Mouse (Mus musculus) testis, adult 2 months (tissue): ENCODE results near the gene Neurl1a.

ENCODE experiments used
- CTCF ChIP-seq: fragments of 200-500 bp; IDR thresholded peaks from 2 replicates; pipeline ENCODE4 v1.5.1; 2012; ENCODE audit warnings: low read depth, mild to moderate bottlenecking, inconsistent platforms, low read length, moderate library complexity; ENCODE audit not compliant: control insufficient read depth, insufficient read depth, insufficient replicate concordance
- POLR2A ChIP-seq: fragments of 200-500 bp; IDR thresholded peaks from 2 replicates; pipeline ENCODE4 v1.6.1; 2012; ENCODE audit warnings: low read depth, mild to moderate bottlenecking, inconsistent platforms, low read length, moderate library complexity; ENCODE audit not compliant: control insufficient read depth

DNA sequence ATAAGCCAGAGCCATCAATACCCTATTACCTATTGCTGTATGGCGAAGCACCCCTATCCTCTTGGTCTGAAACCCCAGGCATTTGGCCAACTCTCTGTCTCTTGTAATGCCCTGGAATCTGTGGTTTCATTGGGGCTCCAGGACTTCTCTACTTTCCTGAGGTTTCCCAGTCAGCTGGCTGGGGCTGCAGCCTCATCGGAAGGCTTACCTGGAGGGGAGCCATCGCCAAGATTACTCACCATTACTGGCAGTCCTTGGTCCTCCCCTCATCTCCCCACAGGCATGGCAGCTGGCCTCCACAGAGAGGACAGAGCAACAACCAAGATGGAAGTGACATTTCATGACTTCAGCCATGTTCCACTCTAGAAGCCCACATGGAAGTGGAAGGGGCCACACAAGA lies 54.5 kb downstream of the Neurl1a start:
- TF ChIP-seq POLR2A (no peak), CTCF (no peak)
